Mouse (Mus musculus) megakaryocyte, embryonic 14.5 days (primary cell): ENCODE data around the gene Ppp2r5a. TPM values are rescaled to one million over a fixed set of nuclear protein-coding genes. Genes with fewer than 3 reads are reported as not detected.

ENCODE experiments used
- H3K27me3 ChIP-seq: replicated peaks from 2 replicates; pipeline ENCODE3; 2012; ENCODE audit warnings: inconsistent platforms
- H3K36me3 ChIP-seq: replicated peaks from 2 replicates; pipeline ENCODE3; 2012; ENCODE audit warnings: low read length, inconsistent platforms, mixed read lengths
- H3K4me1 ChIP-seq: 2 replicates; pipeline ENCODE4 v1.6.1; 2012; ENCODE audit warnings: inconsistent platforms
- H3K4me3 ChIP-seq: replicated peaks from 2 replicates; pipeline ENCODE3; 2012; ENCODE audit warnings: moderate library complexity, mild to moderate bottlenecking, inconsistent platforms
- H3K9me3 ChIP-seq: 2 replicates; pipeline ENCODE4 v1.6.1; 2012; ENCODE audit warnings: inconsistent platforms
- FLI1 ChIP-seq: IDR thresholded peaks from 2 replicates; pipeline ENCODE4 v1.6.1; 2012; ENCODE audit warnings: low read length, inconsistent platforms, mixed read lengths
- GATA1 ChIP-seq: IDR thresholded peaks from 3 replicates; pipeline ENCODE4 v1.6.1; 2012; ENCODE audit warnings: mixed read lengths, low read length, inconsistent platforms, borderline replicate concordance
- polyA plus RNA-seq: library from polyadenylated mRNA; stranded (reverse); fragments of >175 nt; gene quantifications from 2 replicates; pipeline ENCODE4 v1.2.3, GENCODE M21; 2012; ENCODE audit warnings: low replicate concordance; ENCODE audit not compliant: insufficient read depth

Ppp2r5a gene
- polyA plus RNA-seq, 1 experiment = 55.5 TPM

DNA sequence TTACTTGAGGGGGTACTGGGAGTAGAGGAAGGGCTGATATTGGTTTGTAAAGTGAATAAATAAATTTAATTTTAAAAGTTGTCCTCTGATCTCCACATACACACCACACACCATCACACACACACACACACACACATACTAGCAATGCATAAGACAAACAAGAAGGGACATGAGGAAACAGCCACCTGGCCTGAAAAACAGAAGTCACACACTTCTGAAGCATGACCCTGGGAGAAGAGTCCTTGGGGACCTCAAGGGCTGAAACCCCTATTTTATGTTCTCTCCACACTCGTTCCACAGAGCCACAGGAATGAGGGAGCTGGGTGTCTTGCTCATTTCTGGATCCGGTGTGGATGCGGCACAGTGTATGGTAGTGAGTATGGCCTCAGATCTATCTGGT is 79.7 kb downstream of the Ppp2r5a start:
- H3K27me3 ChIP-seq = peaks cover 23% of the 10 kb centered on the region
- no peak overlapping the region for H3K4me3 ChIP-seq
- H3K4me1 ChIP-seq = peaks cover 38% of the 10 kb centered on the region
- H3K9me3 ChIP-seq = peaks cover 4% of the 10 kb centered on the region; the same call in 1 of the 2 replicates
- H3K36me3 ChIP-seq = peaks cover 1% of the 10 kb centered on the region
- no peak for TF ChIP-seq FLI1
- TF ChIP-seq GATA1 = no peak

DNA sequence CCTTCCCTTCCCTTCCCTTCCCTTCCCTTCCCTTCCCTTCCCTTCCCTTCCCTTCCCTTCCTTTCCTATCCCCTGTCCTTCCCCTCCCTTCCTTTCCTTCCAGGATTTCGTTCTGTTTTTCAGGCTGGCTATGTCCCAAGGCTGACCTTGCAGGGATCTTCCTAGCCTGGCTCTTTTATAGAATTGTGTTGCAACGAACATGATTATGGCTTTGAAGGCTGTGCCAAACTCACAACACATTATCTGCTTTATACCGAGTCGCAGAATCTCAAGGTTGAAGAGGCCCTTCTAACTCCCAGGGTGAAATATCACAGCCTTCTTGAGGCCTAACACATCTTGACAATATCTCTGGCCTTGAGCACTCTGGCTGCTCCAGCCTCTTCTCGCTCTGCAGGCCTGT is 84.4 kb downstream of the Ppp2r5a start:
- TF ChIP-seq FLI1 = no peak
- no peak for TF ChIP-seq GATA1
- Histone ChIP-seq H3K36me3 (no peaks in the 10 kb centered on the region), H3K9me3 (peaks cover 4% of the 10 kb centered on the region; the same call in 1 of the 2 replicates), H3K4me1 (peaks cover 24% of the 10 kb centered on the region), H3K4me3 (no peak overlapping the region), H3K27me3 (peaks cover 16% of the 10 kb centered on the region)

DNA sequence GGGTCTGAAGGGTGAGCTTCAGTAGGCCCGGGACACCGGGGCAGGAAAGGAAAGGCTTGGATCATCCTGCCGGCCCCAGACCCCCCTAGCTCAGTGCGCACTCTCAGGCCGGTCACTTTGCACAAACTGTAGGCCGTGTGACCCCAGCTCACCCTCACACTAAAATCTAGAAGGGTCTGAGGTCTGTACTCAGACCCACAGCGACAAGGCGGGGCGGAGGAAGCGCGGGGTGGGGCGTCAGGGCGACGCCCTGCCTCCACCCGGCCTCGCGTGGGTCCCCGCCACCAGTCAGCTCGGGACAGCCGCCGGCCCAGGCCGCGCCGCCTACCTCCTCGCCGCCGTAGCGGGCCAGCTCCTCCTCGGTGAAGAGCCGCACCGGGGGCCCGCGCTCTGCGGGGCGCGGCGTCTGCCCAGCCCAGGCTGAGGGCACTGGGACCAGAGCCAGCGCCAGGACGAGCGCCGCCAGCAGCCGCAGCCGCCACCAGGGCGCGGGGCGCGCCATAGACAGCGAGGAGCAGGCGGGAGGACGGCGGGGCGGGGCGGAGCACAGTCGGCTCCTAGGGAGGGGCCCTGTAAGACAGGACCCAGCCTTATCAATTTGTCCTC is 85.4 kb downstream of the Ppp2r5a start, which contains the start of gene Nenf:
Gene Nenf, minus strand, starts transcription at position 604 of the 606 bp plus-strand sequence.
- Histone ChIP-seq H3K27me3 (peaks cover 14% of the 10 kb centered on the region), H3K4me3 (peak within 1 kb of the TSS; percentile 91), H3K36me3 (no peaks in the 10 kb centered on the region), H3K4me1 (peaks cover 31% of the 10 kb centered on the region), H3K9me3 (peaks cover 4% of the 10 kb centered on the region; the same call in 1 of the 2 replicates)
- TF ChIP-seq FLI1 (no peak), GATA1 (no peak)

DNA sequence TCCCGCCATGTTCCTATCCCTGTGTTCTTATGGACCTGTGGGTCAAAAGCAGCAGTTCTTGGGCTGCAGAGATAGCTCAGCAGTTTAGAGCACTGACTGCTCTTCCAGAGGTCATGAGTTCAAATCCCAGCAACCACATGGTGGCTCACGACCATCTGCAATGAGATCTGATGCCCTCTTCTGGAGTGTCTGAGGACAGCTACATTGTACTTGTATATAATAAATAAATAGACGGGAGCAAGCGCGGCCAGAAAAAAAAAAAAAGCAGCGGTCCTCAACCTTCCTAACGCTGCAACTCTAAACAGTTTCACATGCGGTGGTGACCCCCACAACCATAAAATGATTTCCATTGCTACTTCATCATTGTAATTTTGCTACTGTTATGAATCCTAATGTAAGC is 86.3 kb downstream of the Ppp2r5a start:
- TF ChIP-seq FLI1 = no peak
- Histone ChIP-seq H3K9me3 (peaks cover 4% of the 10 kb centered on the region; the same call in 1 of the 2 replicates), H3K27me3 (peaks cover 11% of the 10 kb centered on the region), H3K36me3 (no peaks in the 10 kb centered on the region), H3K4me1 (peaks cover 36% of the 10 kb centered on the region), H3K4me3 (no peak overlapping the region)

DNA sequence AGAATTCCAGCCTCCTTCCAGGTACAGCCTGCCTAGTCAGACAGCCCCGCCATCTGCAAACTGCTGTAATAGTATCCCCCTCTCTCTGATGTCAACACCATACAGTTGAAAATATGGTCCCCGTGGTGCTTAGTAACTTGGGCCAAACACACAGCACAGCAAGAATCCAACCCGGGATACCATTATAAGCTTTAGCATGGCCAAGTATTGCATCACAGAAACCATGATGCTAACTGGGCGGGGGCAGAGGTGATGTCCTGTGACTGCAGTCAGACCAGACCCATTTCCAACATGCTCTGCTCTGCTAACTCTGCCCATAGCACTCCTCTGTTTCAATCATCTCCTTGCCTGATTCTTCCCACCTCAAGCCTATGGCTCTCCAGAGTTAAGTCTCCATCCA is 89.1 kb downstream of the Ppp2r5a start:
- no peak overlapping the region for H3K4me3 ChIP-seq
- peaks cover 6% of the 10 kb centered on the region for H3K27me3 ChIP-seq
- no peaks in the 10 kb centered on the region for H3K9me3 ChIP-seq
- no peaks in the 10 kb centered on the region for H3K36me3 ChIP-seq
- peaks cover 38% of the 10 kb centered on the region for H3K4me1 ChIP-seq
- TF ChIP-seq GATA1 (no peak), FLI1 (no peak)

DNA sequence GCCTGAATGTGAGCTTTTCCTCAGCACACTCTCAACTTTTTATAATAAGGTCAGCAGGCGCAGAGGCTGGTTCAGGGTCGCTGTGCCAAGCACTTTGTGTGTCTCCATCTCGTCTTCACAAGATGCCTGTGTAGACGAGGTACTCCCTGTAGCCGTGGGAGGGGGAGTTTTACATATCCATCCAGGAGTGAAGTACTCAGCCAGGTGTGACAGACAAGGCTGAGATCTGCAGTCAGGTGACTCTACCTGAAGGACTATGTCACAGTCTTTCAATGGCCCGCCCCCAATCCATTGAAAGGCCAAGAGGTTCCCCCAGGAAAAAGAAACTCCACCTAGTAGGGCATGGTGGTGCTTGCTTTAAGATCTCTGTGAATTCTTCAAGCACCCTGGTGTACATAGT is 89.9 kb downstream of the Ppp2r5a start:
- TF ChIP-seq FLI1 = no peak
- no peak for TF ChIP-seq GATA1
- peaks cover 6% of the 10 kb centered on the region for H3K27me3 ChIP-seq
- no peaks in the 10 kb centered on the region for H3K36me3 ChIP-seq
- H3K4me1 ChIP-seq = peaks cover 36% of the 10 kb centered on the region
- 0 out of 2 replicates have a peak, but pooled peaks cover under 1% of the 10 kb centered on the region for H3K9me3 ChIP-seq
- peak overlapping the region; percentile 99 for H3K4me3 ChIP-seq

DNA sequence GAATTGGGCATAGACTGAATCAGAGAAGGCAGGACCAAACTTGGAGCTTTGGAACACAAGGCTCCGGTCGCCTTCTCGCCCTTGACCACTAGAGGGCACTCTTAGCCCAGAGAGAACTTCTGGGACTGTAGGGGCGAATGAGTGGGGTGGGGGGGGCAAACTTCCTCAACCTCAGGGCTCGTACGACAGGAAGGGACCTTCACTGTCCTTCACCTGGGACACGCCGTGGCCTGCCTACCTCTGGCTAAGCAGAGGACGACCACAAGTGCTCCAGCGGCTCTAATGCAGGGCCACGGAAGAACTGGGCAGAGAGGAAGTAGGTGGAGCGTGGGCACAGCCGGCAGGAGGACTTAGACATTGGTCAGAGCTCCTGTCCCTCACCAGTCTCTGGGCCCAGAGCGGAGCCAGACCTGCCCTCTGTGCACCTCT is 90.5 kb downstream of the Ppp2r5a start:
- peak overlapping the region; percentile 99 for H3K4me3 ChIP-seq
- peaks cover 5% of the 10 kb centered on the region for H3K27me3 ChIP-seq
- TF ChIP-seq GATA1 = no peak
- no peak for TF ChIP-seq FLI1
- H3K36me3 ChIP-seq = peaks cover 5% of the 10 kb centered on the region
- peaks cover 31% of the 10 kb centered on the region for H3K4me1 ChIP-seq
- H3K9me3 ChIP-seq = peaks cover 3% of the 10 kb centered on the region

DNA sequence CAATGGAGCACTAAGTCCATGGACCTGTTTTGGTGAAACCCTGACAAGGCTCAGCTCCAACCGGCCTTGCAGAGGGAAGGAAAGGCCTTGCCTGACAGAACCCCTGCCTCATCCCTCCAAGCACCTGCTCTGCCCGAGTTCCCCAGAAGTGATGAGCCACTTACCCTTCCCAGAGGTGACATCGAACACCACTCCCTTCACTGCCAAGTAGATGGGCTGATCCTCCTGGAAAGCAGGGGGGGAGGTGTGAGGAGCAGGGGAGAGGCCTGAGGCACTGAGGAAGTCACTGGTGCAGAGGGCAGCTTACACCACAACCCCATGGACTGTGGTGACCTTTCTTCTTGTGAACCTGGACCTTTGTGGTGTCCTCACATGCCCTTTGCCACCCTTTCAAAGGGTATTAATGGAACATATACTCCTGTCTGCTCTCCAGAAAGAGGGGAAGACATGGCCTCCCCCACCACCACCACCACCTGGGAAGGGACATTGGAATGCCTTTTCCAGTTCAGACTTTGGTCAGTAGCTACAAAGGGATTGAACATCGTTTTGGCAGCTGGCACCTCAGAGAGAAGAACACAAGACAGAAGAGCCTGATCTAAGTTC is 91.7 kb downstream of the Ppp2r5a start:
- Histone ChIP-seq H3K36me3 (peaks cover 9% of the 10 kb centered on the region), H3K4me1 (peaks cover 30% of the 10 kb centered on the region), H3K9me3 (peaks cover 3% of the 10 kb centered on the region), H3K27me3 (no peaks in the 10 kb centered on the region), H3K4me3 (peak overlapping the region; percentile 26)
- TF ChIP-seq GATA1 = no peak
- TF ChIP-seq FLI1 = no peak

DNA sequence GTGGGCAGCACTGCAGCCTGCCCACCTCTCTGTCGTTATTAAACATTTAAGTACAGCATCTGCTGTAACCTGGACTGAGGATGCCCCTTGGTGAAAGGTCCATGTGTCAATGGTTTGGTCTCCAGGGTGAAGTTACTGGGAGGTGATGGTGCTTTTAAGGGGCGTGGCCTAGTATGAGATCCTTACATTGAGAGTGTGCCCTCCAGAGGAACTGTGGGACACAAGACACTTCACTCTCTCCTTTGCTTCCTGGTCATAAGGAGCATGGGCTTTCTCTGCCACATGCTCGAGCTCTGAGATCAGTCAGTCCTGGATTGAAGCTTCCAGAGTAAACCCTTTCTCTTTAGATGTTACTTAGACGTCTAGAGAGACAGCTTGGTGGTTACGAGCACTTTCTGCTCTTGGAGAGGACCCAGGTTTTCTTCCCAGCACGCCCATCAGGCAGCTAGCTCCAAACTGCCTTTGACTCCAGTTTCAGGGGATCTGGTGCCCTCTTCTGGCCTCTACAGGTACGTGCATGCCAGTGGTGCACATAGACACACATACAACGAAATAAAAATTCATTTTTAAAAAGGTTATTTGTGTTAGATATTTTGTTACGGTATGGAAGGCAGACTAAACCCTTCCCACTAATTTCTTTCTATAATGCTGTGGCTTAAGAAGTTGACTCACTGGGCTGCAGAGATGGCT is 95.2 kb downstream of the Ppp2r5a start:
- no peak for TF ChIP-seq GATA1
- TF ChIP-seq FLI1 = no peak
- peaks cover 7% of the 10 kb centered on the region for H3K27me3 ChIP-seq
- H3K36me3 ChIP-seq = peaks cover 10% of the 10 kb centered on the region
- H3K4me3 ChIP-seq = no peak overlapping the region
- peaks cover 3% of the 10 kb centered on the region for H3K9me3 ChIP-seq
- H3K4me1 ChIP-seq = peaks cover 21% of the 10 kb centered on the region

DNA sequence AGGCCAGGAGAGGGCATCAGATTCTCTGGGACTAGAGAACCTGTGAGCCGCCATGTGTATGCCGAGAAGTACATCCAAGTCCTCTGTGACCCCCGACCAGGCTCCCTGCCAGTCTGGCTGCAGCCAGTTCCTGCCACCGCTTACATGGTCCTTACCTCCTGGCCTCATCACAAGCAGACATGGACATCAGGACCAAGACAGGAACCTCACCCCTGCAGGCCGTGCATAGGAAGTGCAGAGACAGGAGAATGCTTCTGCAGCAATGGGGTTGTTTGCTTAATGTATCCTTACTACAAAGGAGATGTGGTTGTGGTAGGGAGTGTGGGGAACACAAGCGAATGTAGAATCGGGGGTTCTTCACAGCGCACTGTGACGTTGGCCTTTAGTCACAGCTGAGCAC is 96.8 kb downstream of the Ppp2r5a start:
- H3K36me3 ChIP-seq = peaks cover 10% of the 10 kb centered on the region
- peaks cover 12% of the 10 kb centered on the region for H3K4me1 ChIP-seq
- TF ChIP-seq FLI1 (no peak), GATA1 (no peak)
- peaks cover 3% of the 10 kb centered on the region for H3K9me3 ChIP-seq
- H3K4me3 ChIP-seq = no peak overlapping the region
- peaks cover 20% of the 10 kb centered on the region for H3K27me3 ChIP-seq
